Comparison of ENCODE assay signal across 15 mouse cellular contexts in the genomic region with DNA sequence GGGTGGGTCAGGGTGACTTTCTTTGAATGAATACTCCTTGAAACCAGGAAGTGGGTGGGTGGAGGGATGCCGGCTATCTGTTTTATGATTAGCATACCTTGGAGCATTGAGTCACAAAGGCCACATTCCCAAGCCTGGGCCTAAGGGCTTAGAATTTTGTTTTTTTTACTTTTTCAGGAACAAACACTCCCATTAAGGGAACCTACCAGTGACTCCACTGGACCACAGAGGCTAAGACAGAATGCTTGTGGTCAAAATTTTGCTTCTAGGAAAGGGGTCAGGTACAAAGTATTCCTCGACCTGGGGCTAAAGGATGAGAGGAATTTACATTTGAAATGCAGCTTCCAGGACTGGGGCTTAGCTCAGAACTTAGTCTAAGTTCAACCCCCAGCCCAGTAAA.
"Had no signal": no experiment of that assay in that cellular context is flagged by ENCODE, and none has a peak within 500 bp of the region (broad histone marks: within the 10 kb centered on the region; RNA-seq: fewer than 3 reads in every experiment).

No protein-coding gene starts in this region.

- DNase-seq: lung, adult 18-20 months; lung, embryonic 14.5 days; lung, postnatal 10 days; lung, postnatal 4 days; midbrain, embryonic 14.5 days; right cerebral cortex, postnatal 14 days; spleen, adult 18-20 months; thymus, adult 18-20 months; thymus, postnatal 14 days; thymus, postnatal 4 days had no signal

- H3K9me3 ChIP-seq: midbrain, embryonic 10.5 days; midbrain, embryonic 12.5 days; neural tube, embryonic 13.5 days; neural tube, embryonic 15.5 days had no signal

- H3K9ac ChIP-seq: lung, embryonic 14.5 days; midbrain, embryonic 12.5 days; neural tube, embryonic 13.5 days; neural tube, embryonic 15.5 days had no signal

- H3K36me3 ChIP-seq: midbrain, embryonic 10.5 days; midbrain, embryonic 12.5 days; neural tube, embryonic 13.5 days; neural tube, embryonic 15.5 days had no signal

- H3K27ac ChIP-seq: midbrain, embryonic 10.5 days; midbrain, embryonic 12.5 days; neural tube, embryonic 13.5 days; neural tube, embryonic 15.5 days had no signal

- H3K4me1 ChIP-seq: midbrain, embryonic 10.5 days; midbrain, embryonic 12.5 days; neural tube, embryonic 13.5 days; neural tube, embryonic 15.5 days had no signal

- H3K4me3 ChIP-seq: midbrain, embryonic 10.5 days; midbrain, embryonic 12.5 days; myocyte; neural tube, embryonic 13.5 days; neural tube, embryonic 15.5 days had no signal
